Mouse (Mus musculus) gastrocnemius, adult 8-10 months (tissue): ENCODE measurements at regions not wholly inside any gene's neighbourhood (a gene's known extent, or its start where the extent isn't known, plus 50 kb on each side); places are given as distances from the start of the nearest gene placed in this dataset.

Source experiments
- DNase-seq, 2 experiments: peaks; one replicate each; pipeline ENCODE4 v3.0.0; 2022; ENCODE audit warnings: low spot score in 2 of 2

DNA sequence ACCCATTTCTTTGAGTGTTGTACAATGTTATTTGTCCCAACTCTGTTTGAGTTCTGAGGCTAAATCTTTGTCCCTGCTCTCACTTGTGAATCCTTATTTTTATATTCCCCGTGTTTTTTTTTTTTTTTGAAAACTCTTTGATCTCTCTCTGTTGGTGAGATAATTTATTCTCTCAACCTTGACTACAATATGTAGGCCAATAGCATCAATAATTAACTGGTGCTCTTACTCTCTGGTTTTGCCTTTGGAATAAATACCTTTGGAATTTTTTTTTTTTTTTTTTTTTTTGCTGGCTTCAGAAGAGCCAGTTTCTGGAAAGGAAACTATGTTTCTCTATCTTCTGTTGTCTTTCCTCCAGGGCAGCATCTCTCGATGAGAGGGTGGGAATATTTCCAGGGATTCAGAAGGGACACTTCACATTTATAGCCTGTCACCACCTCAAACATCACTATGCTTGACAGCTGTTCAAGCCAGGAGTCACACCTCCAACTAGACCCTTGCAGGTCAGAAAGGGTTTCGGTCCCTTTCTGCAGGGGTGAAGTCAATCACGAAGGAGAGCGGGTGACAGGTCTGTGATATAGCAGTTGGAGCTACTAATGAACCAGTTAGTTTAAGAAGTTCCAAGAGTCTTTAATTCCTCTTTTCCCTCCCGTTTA, 330.9 kb upstream of the Fam241a start:
- no peak for DNase-seq

DNA sequence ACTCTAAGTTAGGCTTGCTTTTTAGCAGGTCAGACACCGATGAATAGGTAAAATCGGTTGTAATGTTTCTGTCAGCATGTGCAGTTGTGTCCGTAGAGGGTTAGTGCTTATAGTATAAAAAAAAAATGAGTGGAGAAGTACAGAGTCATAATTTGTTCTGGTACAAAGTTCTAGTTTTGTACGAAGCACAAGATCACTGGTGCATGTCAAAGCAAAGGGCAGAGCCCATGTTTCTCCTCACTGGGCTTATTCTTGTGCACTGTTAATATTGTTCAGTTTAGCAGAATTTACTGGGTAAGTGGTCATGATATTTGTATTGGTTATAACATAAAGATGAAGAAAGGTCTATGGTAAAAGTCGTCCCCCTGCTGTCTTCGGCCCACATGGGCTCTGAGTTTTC, 330.4 kb upstream of the Fam241a start:
- DNase-seq: no peak

DNA sequence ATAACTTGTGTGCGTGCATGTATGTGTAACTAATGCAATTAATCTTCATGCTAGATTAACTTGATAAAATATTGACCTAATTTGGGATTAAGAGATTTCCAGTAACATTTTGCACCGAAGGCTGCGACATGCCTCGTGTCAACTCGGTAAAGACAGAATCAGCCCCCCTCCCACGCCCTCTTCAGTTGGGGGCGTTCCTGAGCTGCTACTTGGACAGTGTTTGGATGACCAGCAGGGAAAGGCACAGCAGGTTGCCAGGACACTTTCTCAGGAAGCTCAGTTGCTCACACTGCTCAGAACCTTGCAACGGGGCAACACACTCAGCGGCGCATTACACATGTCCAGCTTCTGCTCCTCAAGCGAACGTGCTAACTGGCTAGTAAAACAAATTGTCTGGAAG, 326.2 kb upstream of the Fam241a start:
- DNase-seq: no peak

DNA sequence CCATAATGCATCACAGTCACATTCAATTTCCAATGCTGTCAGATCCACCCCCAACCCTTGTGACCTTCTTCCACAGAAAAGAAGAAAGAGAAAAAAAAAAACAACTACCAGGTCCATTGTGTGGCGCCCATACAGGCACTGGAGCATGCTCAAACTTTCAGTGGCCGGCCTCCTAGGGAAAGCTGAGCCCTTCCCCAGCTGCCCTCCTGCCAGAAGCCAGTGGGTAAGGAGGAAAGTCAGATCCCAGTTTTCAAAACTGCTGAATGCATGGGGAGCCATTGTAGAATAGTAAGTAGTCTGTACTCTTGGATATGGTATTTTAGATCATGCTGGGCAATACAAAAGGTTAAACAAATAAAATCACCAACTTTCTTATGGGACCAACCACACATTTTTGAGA, 325.5 kb upstream of the Fam241a start:
- no peak for DNase-seq

DNA sequence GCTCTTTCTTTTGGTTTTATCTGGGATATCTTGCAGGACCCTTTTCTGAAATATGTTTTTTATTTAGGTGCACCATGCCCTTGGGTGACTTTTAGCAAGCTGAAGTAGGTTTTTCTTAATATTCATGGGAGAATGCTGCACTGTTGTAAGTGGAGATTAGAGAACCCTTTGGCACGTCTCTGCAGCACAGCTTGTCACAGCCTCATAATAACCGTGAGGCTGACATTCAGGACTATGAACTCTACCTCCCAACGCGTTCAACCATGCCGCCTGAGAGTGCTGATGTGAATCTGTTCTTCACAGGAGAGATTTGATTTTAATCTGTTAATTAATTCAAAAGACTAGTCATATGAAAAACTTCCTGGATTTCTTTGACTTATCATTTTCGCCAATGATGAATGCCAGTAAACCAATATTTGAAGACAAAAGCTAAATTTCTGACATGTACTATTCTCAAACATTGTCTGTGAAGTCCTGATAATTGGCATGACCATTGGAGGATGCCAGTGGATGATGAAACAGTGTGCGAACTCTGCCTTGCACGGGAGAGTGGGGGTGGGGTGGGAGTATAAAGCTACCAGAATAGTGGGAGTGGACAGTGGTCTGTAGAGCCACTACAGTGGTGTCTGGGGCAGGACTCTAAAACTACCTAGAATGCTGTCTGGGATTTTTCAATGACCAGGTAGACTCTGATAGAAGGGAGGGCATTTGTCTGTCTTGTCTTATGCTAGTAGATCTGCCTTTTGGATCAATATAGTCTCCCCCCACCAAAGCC, 324.8 kb upstream of the Fam241a start:
- DNase-seq: no peak

DNA sequence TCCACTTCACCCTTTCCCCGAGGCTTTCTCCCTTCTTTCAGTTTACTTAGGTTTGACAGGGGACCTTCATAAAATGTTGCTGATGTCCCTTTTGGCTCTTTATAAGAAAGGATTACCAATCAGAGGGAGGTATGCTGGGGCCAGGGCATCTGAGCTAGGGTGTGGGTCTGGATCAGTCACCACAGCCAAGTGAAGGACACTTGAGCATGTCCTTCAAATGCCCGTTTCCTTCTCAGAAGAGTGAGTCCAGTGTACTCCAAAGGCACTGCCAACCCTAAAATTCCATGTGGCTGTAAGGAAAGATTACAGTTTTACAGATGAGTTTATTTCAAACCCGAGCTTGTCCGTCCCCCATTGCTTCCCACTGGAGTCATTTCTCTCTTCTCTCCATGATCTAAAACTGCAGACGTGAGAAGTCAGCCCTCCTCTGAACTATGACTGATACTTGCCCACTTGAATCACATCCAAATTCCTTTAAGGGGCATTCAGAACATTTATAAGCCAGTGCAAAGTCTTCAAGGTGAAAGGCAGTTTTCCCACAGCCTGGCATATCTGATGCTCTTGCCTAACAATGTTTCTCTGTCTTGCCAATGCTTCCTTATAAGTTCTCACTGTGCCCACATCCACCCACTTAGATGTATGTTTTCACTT, 321.8 kb upstream of the Fam241a start:
- no peak for DNase-seq

DNA sequence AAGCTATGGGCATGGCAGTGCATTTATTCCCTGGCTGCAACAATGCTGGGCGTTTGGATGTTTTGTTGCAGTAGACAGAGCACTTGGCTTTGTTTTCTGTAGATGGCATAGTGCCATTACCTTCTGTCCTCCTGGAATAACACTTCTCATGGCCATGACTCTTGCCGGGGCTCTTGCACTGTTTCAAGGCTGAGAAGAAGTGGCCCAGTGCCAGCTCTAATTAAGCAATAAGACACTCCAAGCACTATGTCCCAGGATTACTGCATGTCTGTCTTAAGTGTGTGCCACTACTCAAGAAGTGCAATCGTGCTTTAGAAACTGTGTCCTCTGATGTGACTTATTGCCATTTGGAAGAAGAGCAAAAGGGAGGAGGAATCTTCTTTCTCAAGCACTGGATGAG, 316.1 kb upstream of the Fam241a start:
- no peak for DNase-seq

DNA sequence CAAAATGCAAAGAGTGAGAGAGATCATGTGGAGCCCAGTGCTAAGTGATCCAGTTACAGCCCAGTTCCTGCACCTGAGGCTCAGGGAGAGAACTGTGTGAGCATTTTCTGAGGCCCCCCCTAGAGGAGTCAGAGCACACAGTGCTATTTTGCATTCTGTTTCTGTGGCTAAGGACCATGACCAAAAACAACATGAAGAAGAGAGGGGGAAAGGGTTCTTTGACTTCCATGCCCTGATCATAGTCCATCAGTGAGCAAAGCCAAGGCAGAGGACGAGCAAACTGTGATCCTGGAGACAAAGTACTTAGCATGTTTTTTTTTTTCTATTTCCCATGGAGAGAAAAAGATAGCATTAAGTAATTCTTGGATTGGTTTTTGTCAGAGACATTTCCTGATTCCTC, 314.5 kb upstream of the Fam241a start:
- DNase-seq: no peak

DNA sequence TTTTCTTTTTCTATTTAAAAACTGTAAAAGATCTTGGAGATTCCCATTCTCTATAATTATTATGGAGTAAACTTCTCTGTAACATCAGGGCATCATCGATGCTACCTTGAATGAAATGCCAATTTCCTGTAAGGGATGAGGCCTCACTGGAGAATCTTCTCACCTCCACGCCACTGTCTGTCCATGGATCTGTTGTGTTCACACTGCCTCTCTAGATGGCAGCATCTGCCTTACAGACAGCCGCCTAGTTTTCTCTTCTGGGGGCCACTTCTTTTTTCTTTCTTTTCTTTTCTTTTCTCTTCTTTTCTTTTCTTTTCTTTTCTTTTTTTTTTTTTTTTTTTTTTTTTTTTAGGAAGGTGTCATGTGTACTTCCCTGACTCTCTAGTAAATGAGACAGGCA, 310.8 kb upstream of the Fam241a start:
- DNase-seq: no peak

DNA sequence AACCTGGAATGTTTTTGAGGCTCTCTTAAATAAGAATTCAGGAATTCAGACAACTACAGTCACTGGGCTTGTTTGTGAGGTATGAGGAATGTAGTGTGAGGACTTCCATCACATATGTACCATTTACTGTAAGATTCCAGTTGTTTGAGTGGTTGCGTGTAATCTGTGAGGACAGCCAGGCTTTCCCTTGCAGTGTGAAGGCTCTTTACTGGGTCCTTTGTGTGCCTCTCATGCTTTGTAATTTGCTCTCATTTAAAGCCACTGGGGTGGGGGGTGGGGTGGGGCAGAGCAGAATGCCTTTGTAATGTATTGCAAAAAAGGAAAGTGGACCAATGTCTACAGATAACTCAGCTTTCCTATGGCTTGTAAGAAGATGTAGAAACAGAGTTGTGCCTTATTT, 310.4 kb upstream of the Fam241a start:
- no peak for DNase-seq

DNA sequence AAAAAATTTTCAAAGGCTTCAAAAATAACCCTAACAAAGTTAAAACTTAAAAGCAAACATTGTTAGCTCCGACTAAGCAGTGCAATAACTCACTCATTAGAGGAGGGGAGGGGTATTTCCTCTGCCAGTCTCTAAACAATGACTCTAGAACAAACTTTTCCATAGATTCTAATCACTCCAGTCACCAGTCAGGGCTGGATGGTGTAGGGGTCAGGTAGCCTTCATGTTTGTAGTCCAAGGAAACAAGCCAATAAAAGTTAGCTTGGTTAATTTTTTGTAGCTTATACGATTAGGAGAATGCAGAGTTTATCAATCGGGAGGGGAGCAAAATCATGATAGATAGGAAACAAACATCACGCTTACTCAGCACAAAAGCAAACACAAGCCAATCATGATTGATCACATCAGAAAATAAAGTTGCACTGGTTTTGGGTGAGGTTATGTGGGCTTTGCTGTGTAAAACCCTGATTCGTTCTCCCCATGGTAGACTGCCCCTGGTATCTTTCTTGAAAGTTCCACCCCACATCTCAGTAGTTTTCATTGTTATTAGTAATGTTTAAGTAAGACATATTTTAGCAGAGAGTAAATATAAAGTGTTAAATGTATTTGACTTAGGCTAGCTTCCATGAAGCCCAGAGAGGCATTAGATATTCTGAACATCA, 304.6 kb upstream of the Fam241a start:
- no peak for DNase-seq

DNA sequence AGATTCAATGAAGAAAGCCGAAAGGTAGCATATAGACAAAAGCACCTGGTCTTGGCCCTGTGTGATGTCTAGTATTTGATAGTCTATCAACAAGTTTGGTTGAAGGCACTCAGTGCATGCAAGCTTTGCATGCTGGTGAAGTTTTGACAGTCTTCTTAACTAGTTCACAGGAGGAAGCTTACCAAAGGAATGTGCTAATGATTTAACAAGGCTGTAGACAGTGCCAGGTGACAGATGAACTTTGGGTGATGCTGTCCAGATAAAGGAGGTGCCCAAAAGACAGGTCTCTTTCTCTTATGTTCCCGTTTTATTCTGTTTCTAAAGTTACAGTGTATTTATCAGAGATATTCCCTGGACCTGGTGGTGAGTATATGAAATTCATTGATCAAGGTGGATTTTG, 303.3 kb upstream of the Fam241a start:
- DNase-seq: no peak

DNA sequence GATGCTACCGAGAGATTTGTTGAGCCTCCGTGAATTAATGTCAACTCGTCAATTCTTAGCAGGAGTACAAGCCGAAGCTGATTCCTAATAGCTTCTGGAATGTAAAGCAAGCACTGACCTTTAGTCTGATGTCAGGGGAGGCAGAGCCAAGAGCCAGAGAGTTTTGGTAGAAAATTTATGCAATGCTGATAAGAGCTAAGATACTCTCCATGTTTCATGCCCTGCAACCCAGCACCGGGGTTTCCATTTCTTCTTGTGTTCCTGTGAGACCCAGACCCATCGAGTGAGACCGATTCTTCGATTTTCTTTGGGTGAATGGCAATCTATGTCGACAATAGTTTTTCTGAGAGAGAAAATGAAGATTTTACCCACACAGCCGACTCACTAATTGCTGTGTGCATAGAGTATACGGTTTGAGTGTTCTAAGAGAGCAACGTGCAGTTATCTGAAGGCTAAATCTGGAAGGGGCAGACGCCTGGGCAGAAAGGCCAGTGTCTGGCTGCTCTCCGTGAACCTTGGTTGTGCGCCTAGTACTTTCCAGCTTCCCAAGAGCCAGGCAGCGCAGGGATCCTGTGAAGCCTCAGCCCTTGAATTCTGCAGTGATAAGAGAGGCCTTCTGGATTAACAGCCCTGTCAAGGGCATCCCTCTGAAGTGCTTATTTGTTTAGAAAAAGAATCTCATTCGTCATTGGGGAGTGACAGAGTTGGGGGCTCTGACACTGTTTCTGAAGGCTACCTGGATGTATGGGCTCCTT, 296.1 kb upstream of the Fam241a start:
- no peak for DNase-seq

DNA sequence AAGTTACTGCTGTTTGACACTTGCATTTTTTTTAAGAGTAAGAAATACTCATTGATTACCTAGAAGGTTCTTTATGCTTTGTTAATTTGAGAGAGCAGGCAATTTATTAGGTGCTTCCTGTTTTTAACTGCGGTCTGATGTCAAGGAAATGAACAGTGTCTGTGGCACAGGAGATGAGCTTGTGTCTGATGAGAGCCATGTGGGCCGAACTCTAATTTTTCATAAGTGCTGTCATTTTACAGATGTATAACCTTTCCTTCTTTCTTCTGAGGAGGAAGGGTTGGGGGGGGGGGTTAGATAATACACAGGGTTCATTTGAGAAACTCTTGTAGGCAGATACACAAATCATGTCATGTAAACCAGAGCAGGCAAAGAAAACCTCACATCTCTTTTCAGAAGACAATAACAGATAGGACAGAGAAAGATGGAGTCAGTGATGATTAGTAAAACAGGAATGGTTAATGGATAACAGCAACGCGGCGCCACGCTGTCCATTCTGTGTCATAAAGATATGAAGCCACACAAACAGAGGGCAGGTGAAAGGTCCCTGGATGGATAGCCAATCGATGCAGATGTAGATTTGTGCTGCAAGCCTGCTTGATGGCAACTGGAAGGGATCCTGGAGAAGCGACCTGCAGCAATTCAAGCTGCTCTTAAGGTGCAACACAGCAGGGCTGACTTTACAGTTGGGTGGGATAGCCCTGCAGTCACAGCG, 291.4 kb upstream of the Fam241a start:
- DNase-seq: no peak

DNA sequence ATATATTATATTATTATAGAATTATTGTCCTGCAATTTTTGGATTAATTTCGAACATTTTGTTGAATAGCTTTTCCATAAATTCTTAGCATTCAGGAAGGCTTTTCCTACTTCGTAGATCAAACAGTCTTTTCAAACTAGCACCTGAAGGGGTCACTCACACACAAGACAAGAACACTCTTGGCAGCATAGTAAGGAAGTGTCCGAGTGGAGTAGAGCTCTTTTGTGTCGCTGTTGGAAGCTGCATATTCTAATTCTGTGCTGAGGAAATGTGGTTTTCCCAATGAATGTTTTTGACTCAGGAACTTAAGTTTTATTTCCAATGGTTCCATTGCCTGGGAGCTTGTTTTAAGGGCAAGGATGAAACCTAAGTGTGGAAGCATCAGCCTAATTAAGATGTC, 290.2 kb upstream of the Fam241a start:
- no peak for DNase-seq

DNA sequence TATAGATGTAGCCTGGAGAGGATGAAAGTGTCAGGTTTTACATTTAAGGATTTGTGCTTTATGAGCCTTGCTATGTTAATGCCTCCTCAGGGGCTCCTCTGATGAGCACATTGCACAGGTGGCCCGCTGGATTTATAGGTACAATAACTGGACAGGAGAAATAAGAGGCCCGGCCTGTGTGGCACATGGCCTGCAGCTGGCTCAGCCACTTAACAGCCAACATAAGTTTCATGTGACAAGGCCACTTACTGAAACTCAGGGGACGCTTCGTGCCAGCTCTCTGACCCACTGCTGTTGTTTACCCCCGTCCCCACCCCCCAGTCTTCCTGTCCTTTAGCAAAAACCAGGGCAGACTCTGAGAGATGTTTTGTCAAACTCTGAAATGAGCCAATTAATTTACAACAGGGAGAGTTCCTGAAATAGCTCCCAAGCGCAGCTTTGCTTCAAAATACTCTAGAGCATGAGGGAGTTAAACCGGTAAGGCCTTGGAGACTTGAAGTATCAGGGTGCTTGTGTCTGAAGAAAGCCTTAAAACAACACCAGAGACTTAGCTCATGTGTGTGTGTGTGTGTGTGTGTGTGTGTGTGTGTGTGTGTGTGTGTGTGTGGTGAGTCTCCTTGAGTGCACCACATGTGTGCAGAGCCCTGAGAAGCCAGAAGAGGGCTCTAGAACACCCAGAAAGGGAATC, 285.2 kb upstream of the Fam241a start:
- no peak for DNase-seq

DNA sequence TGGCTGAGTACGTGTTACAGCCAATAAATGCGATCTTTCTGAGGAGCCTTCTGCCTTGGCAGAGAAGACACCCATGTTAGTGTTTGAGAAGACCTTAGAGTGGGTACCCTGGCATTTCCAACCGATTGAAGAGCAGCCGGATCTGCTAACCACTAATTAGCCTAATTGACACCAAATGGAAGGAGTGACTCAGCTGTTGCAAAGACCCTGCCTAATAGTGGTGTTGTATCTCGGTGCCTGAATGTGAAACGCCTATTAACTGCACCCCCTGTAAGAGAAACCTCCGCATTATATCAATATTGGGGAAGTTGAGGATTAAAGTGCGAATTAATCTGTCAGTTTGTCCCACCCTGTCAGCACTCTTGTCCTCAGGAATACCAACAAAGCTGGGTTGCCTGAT, 253.1 kb upstream of the Fam241a start:
- no peak for DNase-seq

DNA sequence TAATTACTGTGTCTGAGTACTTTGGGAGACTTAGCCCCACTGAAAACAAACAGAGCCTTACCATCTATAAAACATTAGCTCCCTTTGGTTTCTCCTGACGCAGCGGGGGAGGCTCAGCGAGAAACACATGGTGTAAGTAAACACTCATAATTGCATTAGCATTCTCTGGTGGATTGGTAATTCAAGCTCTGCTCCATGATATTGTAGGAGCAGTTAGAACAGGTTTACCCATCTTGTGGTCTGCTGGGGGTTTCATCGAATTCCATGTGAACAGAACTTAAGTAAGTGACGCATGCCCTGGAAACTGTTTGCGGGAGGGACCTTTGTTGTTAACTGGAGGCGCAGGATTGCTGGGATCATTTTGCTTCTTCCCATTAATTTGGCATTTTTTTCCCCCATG, 249.2 kb upstream of the Fam241a start:
- no peak for DNase-seq

DNA sequence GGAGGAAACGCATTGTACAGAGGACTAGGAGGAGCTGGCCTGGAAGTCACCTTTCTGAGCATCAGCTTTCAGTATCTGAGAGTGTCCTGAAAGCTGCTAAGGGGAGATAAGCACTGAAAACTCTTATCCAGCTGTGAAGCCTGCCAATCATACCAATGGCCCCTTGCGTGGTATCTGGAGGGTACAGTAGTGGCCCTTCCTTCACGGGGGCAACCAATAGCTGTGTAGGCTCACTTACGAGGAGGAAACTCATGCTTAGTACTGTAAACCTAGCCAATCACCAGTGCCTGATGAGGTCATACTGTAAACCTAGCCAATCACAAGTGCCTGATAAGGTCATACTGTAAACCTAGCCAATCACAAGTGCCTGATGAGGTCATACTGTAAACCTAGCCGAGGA, 231.7 kb upstream of the Fam241a start:
- DNase-seq: no peak

DNA sequence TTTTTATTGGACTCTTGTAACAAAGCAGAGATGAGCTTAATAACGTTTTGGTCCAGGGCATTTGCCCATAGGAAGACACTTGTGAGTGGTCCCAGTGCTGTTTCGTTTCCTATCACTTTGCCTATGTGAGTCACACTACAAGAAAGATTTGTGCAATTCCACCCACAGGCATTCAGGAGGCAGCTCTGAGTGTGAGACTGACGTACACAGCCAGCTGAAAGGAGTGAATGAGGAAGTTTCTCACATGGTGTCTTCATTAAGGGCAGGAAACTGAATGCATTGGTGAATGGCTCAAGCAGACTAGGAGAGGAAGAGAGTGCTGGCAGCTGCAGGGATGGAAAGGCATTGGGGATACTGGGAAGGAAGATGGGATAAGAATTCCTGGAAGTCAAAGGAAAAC, 230.5 kb upstream of the Fam241a start:
- no peak for DNase-seq
